Mouse (Mus musculus) liver, embryonic 16.5 days (tissue): ENCODE results near the gene Ift22. TPM values are rescaled to one million over a fixed set of nuclear protein-coding genes. Genes with fewer than 3 reads are reported as not detected.

Experiments used
- ATAC-seq: fragments of 200-750 bp; cut with Nextera tagmentation; 2 replicates; pipeline ENCODE4 v1.8.0; 2017; ENCODE audit warnings: low read depth, mild to moderate bottlenecking, moderate number of reproducible peaks, moderate library complexity
- H3K27ac ChIP-seq: fragments of 300-500 bp; sonication (generic); 2 replicates; pipeline ENCODE4 v1.5.1; 2014; ENCODE audit warnings: mild to moderate bottlenecking, low read length
- H3K27me3 ChIP-seq: fragments of 300-500 bp; sonication (generic); 2 replicates; pipeline ENCODE4 v1.6.1; 2014; ENCODE audit warnings: low read depth, low read length, mixed read lengths; ENCODE audit not compliant: control insufficient read depth, insufficient read depth
- H3K36me3 ChIP-seq: fragments of 300-500 bp; sonication (generic); 2 replicates; pipeline ENCODE4 v1.6.1; 2014; ENCODE audit warnings: mild to moderate bottlenecking; ENCODE audit not compliant: control insufficient read depth, insufficient read depth
- H3K4me1 ChIP-seq: fragments of 300-500 bp; sonication (generic); 2 replicates; pipeline ENCODE4 v1.6.1; 2014; ENCODE audit warnings: low read depth, low read length, mixed read lengths; ENCODE audit not compliant: control insufficient read depth
- H3K4me2 ChIP-seq: fragments of 300-500 bp; sonication (generic); 2 replicates; pipeline ENCODE4 v1.6.1; 2014; ENCODE audit warnings: low read depth, low read length, mixed read lengths
- H3K4me3 ChIP-seq: fragments of 300-500 bp; sonication (generic); 2 replicates; pipeline ENCODE4 v1.5.1; 2014; ENCODE audit warnings: low read depth, mild to moderate bottlenecking, low read length
- H3K9ac ChIP-seq: fragments of 300-500 bp; sonication (generic); 2 replicates; pipeline ENCODE4 v1.6.1; 2014; ENCODE audit warnings: low read depth, low read length
- H3K9me3 ChIP-seq: fragments of 300-500 bp; sonication (generic); replicated peaks from 2 replicates; pipeline ENCODE4 v1.6.1; 2016; ENCODE audit warnings: low read length; ENCODE audit not compliant: control insufficient read depth
- WGBS: fragments of 180-500 bp; shearing (Covaris S2); extraction: QIAGEN DNeasy Blood & Tissue Kit; methylation state at CpG from one replicate; pipeline ENCODE4 v1.1.7; 2014; ENCODE audit not compliant: insufficient replicate concordance; 5-methylcytosine and 5-hydroxymethylcytosine counted together
- polyA plus RNA-seq: library from polyadenylated mRNA; unstranded; fragments of >200 nt; fragmentation: Nextera tagmentation; extraction: Ambion mirVana; gene quantifications from 2 replicates; pipeline ENCODE4 v1.2.1, GENCODE M21; 2015

The Ift22 gene
- 7.6 and 8.4 TPM in 2 replicates for polyA plus RNA-seq

DNA sequence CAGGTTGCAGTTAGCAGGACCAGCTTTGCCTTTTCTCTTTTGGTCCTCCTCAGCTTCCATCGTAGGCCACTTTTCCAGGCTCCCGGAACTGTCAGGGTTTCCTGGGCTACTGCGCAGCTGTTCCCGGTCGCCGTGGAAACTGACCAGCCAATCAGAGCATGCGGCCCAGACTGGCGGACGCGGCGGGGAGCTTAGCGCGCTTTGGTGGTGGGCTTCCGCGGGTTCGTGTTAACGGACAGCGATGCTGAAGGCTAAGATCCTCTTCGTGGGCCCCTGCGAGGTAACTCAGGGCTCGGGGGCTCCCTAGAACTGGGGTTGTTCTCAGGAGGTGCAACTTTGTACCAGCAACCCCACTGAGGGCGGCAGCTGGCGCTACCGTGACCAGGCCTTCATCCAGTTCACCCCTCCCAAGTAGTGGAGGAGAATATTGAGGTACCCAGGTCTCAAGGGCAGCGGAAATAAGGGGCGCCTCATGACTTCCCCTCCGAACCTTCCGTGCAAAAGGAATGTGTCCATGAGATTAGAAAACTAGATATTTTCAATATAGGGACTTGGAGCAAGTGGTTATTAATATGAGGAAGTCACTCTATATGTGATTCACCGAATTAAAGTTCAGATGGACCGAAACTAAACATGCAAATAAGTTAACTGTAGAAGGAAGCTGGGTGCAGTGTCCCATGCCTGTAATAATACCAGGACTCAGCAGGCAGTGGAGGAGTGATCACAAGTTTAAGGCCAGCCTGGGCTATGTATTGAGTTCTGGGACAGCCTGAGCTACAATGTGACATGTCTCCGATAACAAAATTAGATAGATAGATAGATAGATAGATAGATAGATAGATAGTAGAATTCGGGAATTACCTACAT lies at the start of gene Ift22:
Gene Ift22 (plus strand): TSS at position 160 of the 867 bp plus-strand sequence.
- peak; percentile 80 for ATAC-seq
- WGBS, result 6% methylated on average over 32 of the region's 32 CpGs
- Histone ChIP-seq H3K4me3 (peak within 1 kb of the TSS; percentile 65), H3K4me1 (no peaks in the 10 kb centered on the region), H3K9ac (peak within 1 kb of the TSS; percentile 56), H3K9me3 (no peaks in the 10 kb centered on the region), H3K4me2 (peak within 1 kb of the TSS; percentile 69), H3K27ac (no peak within 1 kb of the TSS), H3K36me3 (no peaks in the 10 kb centered on the region), H3K27me3 (no peaks in the 10 kb centered on the region)

DNA sequence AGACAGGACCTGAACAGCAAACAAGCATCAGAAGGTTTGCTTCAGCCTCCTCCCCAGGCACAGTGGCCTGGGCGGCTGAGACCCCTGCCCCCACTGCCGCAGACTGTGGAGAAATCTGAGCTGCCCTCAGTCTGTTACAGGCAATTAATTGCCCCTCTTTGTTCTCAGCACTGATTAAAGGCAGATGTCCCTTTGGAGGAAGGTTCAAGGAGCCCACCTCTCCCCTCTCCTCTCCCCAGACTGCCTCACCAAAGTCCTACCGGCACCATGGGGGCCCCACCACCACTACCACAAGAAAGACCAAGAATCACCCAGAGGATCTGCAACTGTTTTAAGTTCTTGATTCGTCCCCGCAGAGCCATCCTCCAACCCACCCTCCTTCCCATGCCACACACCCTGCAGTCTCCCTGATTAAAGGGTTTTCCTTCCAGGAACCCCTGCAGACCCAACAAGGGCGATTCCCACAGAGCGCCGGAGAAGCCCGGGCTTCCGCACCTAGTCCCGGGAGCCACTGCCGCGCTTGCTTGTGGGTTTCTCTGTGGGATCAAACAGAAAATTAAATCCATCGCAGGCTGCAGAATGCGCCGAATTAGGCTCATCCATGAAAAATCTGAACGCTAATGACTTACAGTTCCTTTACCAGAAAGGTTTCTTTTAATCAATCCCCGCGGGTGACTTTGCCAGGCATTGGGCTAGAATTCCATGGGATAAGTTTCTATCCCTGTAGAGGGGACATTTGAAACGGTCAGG lies 46.6 kb upstream of the Ift22 start:
- Histone ChIP-seq H3K4me1 (no peaks in the 10 kb centered on the region), H3K9me3 (no peaks in the 10 kb centered on the region), H3K27ac (no peak overlapping the region), H3K36me3 (no peaks in the 10 kb centered on the region), H3K4me2 (no peak overlapping the region), H3K27me3 (no peaks in the 10 kb centered on the region), H3K9ac (no peak overlapping the region), H3K4me3 (no peak overlapping the region)
- WGBS, result 40% methylated on average over 20 of the region's 20 CpGs
- no peak for ATAC-seq

DNA sequence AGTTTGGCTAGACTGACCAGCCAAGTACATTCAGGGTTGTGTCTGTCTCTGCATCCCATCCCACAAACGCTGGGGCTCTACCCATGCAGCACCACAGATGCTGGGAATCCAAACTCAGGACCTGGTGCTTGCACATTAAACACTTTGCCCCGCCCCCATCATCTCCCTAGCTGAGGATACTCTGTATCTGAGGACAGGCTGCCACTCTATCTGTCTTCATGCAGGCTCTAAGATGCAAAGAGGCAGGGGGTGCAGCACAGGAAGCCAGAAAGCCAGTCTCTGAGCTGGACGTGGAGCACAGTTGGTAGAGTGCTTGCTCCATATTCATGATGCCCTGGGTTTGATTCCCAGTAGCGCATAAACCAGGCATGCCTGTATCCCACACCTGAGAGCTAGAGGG lies 45.1 kb upstream of the Ift22 start:
- no peaks in the 10 kb centered on the region for H3K9me3 ChIP-seq
- no peak overlapping the region for H3K27ac ChIP-seq
- 43% methylated on average over 4 of the region's 4 CpGs for WGBS
- no peaks in the 10 kb centered on the region for H3K27me3 ChIP-seq
- ATAC-seq, result no peak
- H3K9ac ChIP-seq, result no peak overlapping the region
- no peaks in the 10 kb centered on the region for H3K36me3 ChIP-seq
- H3K4me2 ChIP-seq, result no peak overlapping the region
- no peak overlapping the region for H3K4me3 ChIP-seq
- H3K4me1 ChIP-seq, result no peaks in the 10 kb centered on the region

DNA sequence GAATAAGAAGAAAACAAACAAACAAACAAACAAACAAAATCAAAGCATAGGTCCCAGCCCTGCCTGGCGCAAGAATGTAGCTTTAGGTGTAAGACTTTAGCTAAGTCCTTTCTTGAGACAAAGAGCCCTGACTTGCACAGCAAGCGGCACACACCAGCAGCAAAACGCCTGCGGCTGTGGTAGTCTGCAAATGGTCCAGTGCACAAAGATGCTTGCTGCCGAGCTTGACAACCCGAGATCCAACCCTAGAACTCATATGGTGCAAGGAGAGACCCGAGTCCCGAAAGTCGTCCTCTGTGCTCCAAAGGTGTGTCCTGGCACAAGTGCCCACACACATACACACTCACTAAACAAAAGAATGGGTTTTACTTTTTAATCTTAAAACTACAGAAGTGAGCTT lies 44.7 kb upstream of the Ift22 start:
- H3K36me3 ChIP-seq, result no peaks in the 10 kb centered on the region
- no peak overlapping the region for H3K4me2 ChIP-seq
- no peak overlapping the region for H3K27ac ChIP-seq
- H3K27me3 ChIP-seq, result no peaks in the 10 kb centered on the region
- H3K9me3 ChIP-seq, result no peaks in the 10 kb centered on the region
- H3K9ac ChIP-seq, result no peak overlapping the region
- H3K4me1 ChIP-seq, result no peaks in the 10 kb centered on the region
- WGBS, result 54% methylated on average over 9 of the region's 9 CpGs
- no peak for ATAC-seq
- no peak overlapping the region for H3K4me3 ChIP-seq

DNA sequence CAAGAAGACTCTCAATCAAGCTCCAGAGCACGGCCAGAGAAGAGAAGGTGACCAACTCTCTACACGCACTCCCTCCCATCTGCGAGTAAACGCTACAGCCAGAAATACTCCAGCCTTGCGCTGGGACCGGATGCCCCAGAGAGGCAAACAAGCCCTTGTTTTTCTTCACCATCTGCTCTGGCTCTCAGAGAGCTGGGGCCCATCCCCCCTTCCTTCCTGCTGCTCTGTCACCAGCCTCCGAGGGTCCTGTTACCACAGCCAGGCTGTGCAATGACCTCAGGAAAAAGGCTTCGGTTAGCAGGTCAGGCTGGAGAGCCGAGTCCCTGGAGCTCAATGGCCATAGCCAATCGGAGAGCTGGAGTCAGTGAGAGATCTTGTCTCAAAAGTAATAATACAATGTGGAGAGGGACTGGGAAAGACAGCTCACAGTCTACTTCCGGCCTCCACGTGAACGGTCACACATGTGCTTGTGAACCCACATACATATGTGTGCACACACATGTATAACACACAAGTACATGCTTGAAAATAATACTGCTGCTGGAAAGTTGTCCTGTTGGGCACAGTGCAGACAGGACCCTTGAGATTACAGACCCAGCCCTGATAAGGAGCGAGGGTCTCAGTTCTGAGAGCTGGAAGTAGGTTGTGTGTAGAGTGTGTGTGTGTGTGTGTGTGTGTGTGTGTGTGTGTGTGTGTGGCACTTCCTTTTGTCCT lies 43.8 kb upstream of the Ift22 start:
- H3K36me3 ChIP-seq, result no peaks in the 10 kb centered on the region
- no peak overlapping the region for H3K9ac ChIP-seq
- no peak overlapping the region for H3K27ac ChIP-seq
- no peaks in the 10 kb centered on the region for H3K9me3 ChIP-seq
- no peaks in the 10 kb centered on the region for H3K27me3 ChIP-seq
- no peak overlapping the region for H3K4me2 ChIP-seq
- H3K4me1 ChIP-seq, result no peaks in the 10 kb centered on the region
- ATAC-seq, result peak; percentile 48; the same call in 1 of the 2 replicates
- WGBS, result 8% methylated on average over 14 of the region's 14 CpGs
- no peak overlapping the region for H3K4me3 ChIP-seq

DNA sequence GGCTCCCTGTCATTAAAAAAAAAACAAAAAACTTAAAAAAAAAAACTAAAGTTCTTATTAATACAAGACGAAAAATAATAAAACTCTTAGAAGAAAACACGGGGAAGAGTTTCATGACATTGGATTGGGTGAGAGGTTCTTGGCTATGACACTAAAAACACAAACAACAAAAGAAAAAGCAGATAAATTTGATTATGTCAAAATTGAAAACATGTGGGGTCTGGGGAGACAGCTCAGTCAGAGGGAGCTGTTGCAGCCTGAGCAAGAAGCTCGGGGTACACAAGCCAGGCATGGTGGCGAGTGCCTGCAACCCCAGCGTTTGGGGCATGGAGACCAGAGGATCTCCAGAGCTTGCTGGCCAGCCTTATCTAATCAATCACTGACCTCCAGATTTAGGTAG lies 40.2 kb upstream of the Ift22 start:
- Histone ChIP-seq H3K27me3 (no peaks in the 10 kb centered on the region), H3K4me1 (no peaks in the 10 kb centered on the region), H3K9me3 (no peaks in the 10 kb centered on the region), H3K36me3 (no peaks in the 10 kb centered on the region), H3K9ac (no peak overlapping the region), H3K4me2 (no peak overlapping the region), H3K27ac (no peak overlapping the region), H3K4me3 (no peak overlapping the region)
- 59% methylated on average over 5 of the region's 5 CpGs for WGBS
- ATAC-seq, result no peak

DNA sequence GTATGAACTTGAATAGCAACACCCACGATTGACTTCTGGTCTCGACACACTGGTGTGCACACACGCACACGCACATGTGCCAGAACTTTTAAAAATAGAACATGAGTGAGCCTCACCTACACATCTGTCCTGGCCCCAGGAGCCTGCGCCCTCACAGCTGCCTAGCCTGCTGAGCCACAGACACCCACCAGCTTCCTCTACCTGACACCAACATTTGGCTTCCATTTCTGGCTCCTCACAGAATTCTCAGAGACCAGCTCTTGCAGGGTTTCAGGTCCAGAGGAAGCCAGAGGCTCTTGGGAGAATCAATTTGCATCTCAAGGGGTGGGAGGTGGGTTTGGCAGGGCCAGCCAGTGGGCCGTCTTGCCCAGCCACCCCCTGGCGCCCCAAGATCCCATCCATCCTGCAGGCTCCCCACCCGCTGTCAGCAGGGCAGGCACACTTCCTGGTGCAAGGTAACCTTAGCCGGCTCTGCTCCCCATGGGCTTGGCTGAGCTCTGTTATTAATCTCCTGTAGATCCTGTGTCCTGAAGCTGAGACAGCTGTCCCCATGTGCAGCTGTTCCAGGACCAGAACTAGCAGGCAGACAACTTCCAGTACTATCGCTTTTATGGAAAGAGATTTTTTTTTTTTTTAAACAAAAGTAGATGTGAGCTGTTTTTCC lies 38.4 kb upstream of the Ift22 start:
- Histone ChIP-seq H3K9me3 (no peaks in the 10 kb centered on the region), H3K9ac (no peak overlapping the region), H3K27ac (no peak overlapping the region), H3K4me2 (no peak overlapping the region), H3K4me3 (no peak overlapping the region), H3K27me3 (no peaks in the 10 kb centered on the region), H3K36me3 (no peaks in the 10 kb centered on the region), H3K4me1 (no peaks in the 10 kb centered on the region)
- WGBS, result 54% methylated on average over 10 of the region's 10 CpGs
- no peak for ATAC-seq

DNA sequence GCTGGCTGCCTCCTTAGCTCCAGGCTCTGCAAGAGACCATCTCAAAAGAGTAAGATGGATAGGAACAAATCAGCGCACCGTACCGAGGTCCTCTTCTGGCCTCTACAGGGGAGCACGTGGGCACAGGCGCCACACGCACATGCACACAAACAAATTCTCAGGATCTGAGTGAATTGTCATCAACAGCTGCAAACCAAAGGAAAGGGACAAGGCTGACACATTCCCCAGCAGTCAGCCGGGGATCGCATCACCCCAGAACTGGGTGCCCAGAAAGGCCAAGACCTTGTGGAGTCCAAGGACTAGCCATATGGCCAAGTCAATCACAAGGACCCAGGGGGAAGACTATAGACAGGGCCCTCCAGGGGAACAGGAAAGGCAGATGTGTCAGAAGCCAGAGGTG lies 35.5 kb upstream of the Ift22 start:
- no peak overlapping the region for H3K4me3 ChIP-seq
- H3K4me1 ChIP-seq, result no peaks in the 10 kb centered on the region
- no peaks in the 10 kb centered on the region for H3K27me3 ChIP-seq
- WGBS, result 78% methylated on average over 8 of the region's 8 CpGs
- no peak overlapping the region for H3K4me2 ChIP-seq
- no peak overlapping the region for H3K27ac ChIP-seq
- ATAC-seq, result no peak
- no peaks in the 10 kb centered on the region for H3K36me3 ChIP-seq
- H3K9ac ChIP-seq, result no peak overlapping the region
- H3K9me3 ChIP-seq, result no peaks in the 10 kb centered on the region
